Mouse (Mus musculus): ENCODE data around the gene Polrmt. TPM values are rescaled to one million over a fixed set of nuclear protein-coding genes. Genes with fewer than 3 reads are reported as not detected.

Polrmt gene
- total RNA-seq, 1 experiment, result 109 TPM

DNA sequence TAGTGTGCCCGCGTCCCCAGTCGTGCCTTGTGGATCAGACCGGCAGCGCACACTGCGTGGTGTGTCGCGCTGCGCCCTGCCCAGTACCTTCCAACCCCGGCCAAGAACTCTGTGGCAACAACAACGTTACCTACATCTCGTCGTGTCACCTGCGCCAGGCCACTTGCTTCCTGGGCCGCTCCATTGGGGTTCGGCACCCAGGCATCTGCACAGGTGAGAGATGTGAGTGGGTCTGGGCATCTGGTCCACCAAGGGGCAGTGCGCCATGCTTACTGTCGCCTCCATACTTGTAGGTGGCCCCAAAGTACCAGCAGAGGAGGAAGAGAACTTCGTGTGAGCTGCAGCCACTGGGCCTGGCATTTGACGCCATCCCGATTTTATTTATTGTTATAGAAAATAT, 34.8 kb upstream of the Polrmt start:
- H3K4me3 ChIP-seq (ENCODE audit: insufficient read depth in 1 of 2, low read depth in 1 of 2, low read length in 2 of 2, poor library complexity in 1 of 2, severe bottlenecking in 1 of 2), result peak overlapping the region; percentile 8 to 69; a peak in 3 of 4 replicates
- DNase-seq (ENCODE audit: low read depth, low spot score), result no peak
- H3K36me3 ChIP-seq (ENCODE audit: control insufficient read depth, insufficient read depth, low read length, poor library complexity, severe bottlenecking), result no peaks in the 10 kb centered on the region
- H3K27ac ChIP-seq (ENCODE audit: insufficient read depth, low read depth, low read length, poor library complexity, severe bottlenecking), result no peak overlapping the region
- TF ChIP-seq MAFK (IDR thresholded peaks at IDR 0.05; ENCODE audit: insufficient read depth, low read depth, low read length), result no peak
- TF ChIP-seq CHD2 (IDR thresholded peaks at IDR 0.05; ENCODE audit: low read depth, low read length), result no peak
- no peak for TF ChIP-seq ZC3H11A (IDR thresholded peaks at IDR 0.05; ENCODE audit: borderline replicate concordance, low read depth, low read length)
- no peak for TF ChIP-seq ZNF384 (IDR thresholded peaks at IDR 0.05; ENCODE audit: low read depth, low read length)
- TF ChIP-seq HCFC1 (IDR thresholded peaks at IDR 0.05; ENCODE audit: borderline replicate concordance, insufficient read depth, low read length), result no peak
- H3K9me3 ChIP-seq (ENCODE audit: control insufficient read depth, insufficient read depth, low read depth, low read length), result no peaks in the 10 kb centered on the region
- in situ Hi-C loops (cut with MboI; ENCODE audit: low sequenced_read_pairs in 2 of 2, unreplicated experiment in 2 of 2), result no loop called here
- no peak overlapping the region for H3K9ac ChIP-seq (ENCODE audit: insufficient read depth, low read depth, low read length, poor library complexity, severe bottlenecking)
- H3K4me1 ChIP-seq (ENCODE audit: control insufficient read depth in 2 of 2, insufficient read depth in 2 of 2, low read length in 2 of 2, poor library complexity in 1 of 2), result peaks cover 0 to 26% of the 10 kb centered on the region in 2 experiments; a peak in 2 of 4 replicates

DNA sequence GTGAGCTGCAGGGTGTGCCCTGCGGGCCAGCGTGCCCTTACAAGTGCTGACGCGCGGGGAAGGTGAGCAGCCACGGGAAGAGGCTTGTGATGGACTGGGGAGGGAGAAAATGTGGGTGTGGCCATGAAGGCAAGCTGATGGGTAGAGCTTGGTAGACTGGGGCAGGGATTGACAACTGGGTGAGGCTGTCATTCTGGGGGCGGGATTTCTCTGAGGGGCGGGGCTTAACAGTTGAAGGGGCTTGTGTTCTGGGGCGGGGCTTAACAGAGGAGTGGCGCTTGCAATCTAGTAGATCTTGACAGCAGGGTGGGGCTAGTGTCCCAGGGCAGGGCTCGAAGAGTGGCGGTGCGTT, 34.3 kb upstream of the Polrmt start:
- in situ Hi-C loops (cut with MboI; ENCODE audit: low sequenced_read_pairs in 2 of 2, unreplicated experiment in 2 of 2), result no loop called here
- no peaks in the 10 kb centered on the region for H3K36me3 ChIP-seq (ENCODE audit: control insufficient read depth, insufficient read depth, low read length, poor library complexity, severe bottlenecking)
- no peak overlapping the region for H3K27ac ChIP-seq (ENCODE audit: insufficient read depth, low read depth, low read length, poor library complexity, severe bottlenecking)
- H3K9ac ChIP-seq (ENCODE audit: insufficient read depth, low read depth, low read length, poor library complexity, severe bottlenecking), result no peak overlapping the region
- no peaks in the 10 kb centered on the region for H3K9me3 ChIP-seq (ENCODE audit: control insufficient read depth, insufficient read depth, low read depth, low read length)
- H3K4me1 ChIP-seq (ENCODE audit: control insufficient read depth in 2 of 2, insufficient read depth in 2 of 2, low read length in 2 of 2, poor library complexity in 1 of 2), result peaks cover 0 to 26% of the 10 kb centered on the region in 2 experiments; a peak in 2 of 4 replicates
- H3K4me3 ChIP-seq (ENCODE audit: insufficient read depth in 1 of 2, low read depth in 1 of 2, low read length in 2 of 2, poor library complexity in 1 of 2, severe bottlenecking in 1 of 2), result peak overlapping the region; percentile 65 to 69
- DNase-seq (ENCODE audit: low read depth, low spot score), result peak; percentile 93
- TF ChIP-seq ZC3H11A (IDR thresholded peaks at IDR 0.05; ENCODE audit: borderline replicate concordance, low read depth, low read length) (no peak), ZNF384 (IDR thresholded peaks at IDR 0.05; ENCODE audit: low read depth, low read length) (no peak), MAFK (IDR thresholded peaks at IDR 0.05; ENCODE audit: insufficient read depth, low read depth, low read length) (no peak), HCFC1 (IDR thresholded peaks at IDR 0.05; ENCODE audit: borderline replicate concordance, insufficient read depth, low read length) (no peak), CHD2 (IDR thresholded peaks at IDR 0.05; ENCODE audit: low read depth, low read length) (no peak)

DNA sequence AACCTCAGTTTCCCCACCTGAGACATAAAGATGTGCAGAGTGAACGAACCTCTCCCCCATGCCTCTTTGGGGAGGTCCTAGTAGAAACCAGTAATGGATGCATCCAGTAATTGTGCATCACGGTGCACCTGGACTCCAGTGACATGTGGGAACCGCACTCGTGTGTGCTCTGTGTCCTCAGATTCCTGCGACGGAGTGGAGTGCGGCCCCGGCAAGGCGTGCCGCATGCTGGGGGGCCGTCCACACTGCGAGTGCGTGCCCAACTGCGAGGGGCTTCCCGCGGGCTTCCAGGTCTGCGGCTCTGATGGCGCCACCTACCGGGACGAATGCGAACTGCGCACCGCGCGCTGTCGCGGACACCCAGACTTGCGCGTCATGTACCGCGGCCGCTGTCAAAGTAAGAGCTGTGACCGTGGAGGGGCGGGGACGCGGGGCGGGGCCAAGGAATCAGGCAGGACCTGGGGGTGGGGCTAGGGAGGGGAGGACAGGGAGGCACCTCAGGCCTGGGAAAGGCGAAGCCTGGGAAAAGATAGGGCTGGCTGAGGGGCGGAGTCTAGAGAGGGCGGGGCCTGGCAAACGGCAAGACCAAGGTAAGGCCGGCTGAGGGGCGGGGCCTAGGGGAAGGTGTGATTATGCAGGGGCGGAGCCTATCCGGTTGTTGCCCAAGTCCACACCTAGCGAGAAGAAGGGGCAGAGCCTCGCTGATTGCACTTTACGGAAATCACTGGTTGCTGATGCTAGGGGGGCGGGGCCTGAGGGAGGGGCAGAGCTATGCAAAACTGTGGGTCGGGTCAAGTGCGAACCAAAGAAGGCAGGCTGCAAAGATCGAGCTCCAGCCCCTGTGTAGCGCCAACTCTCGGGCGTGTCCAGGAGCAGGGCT, 33.6 kb upstream of the Polrmt start:
- Histone ChIP-seq H3K27ac (ENCODE audit: insufficient read depth, low read depth, low read length, poor library complexity, severe bottlenecking) (no peak overlapping the region), H3K4me1 (ENCODE audit: control insufficient read depth in 2 of 2, insufficient read depth in 2 of 2, low read length in 2 of 2, poor library complexity in 1 of 2) (peaks cover 0 to 26% of the 10 kb centered on the region in 2 experiments; a peak in 2 of 4 replicates), H3K4me3 (ENCODE audit: insufficient read depth in 1 of 2, low read depth in 1 of 2, low read length in 2 of 2, poor library complexity in 1 of 2, severe bottlenecking in 1 of 2) (peak overlapping the region; percentile 65 to 69), H3K9me3 (ENCODE audit: control insufficient read depth, insufficient read depth, low read depth, low read length) (no peaks in the 10 kb centered on the region), H3K36me3 (ENCODE audit: control insufficient read depth, insufficient read depth, low read length, poor library complexity, severe bottlenecking) (no peaks in the 10 kb centered on the region), H3K9ac (ENCODE audit: insufficient read depth, low read depth, low read length, poor library complexity, severe bottlenecking) (no peak overlapping the region)
- TF ChIP-seq CHD2 (IDR thresholded peaks at IDR 0.05; ENCODE audit: low read depth, low read length) (no peak), ZC3H11A (IDR thresholded peaks at IDR 0.05; ENCODE audit: borderline replicate concordance, low read depth, low read length) (no peak), MAFK (IDR thresholded peaks at IDR 0.05; ENCODE audit: insufficient read depth, low read depth, low read length) (no peak), HCFC1 (IDR thresholded peaks at IDR 0.05; ENCODE audit: borderline replicate concordance, insufficient read depth, low read length) (0 out of 2 replicates have a peak, but pooled peaks have one; percentile 8), ZNF384 (IDR thresholded peaks at IDR 0.05; ENCODE audit: low read depth, low read length) (no peak)
- peak; percentile 100 for DNase-seq (ENCODE audit: low read depth, low spot score)
- in situ Hi-C loops (cut with MboI; ENCODE audit: low sequenced_read_pairs in 2 of 2, unreplicated experiment in 2 of 2), result no loop called here

DNA sequence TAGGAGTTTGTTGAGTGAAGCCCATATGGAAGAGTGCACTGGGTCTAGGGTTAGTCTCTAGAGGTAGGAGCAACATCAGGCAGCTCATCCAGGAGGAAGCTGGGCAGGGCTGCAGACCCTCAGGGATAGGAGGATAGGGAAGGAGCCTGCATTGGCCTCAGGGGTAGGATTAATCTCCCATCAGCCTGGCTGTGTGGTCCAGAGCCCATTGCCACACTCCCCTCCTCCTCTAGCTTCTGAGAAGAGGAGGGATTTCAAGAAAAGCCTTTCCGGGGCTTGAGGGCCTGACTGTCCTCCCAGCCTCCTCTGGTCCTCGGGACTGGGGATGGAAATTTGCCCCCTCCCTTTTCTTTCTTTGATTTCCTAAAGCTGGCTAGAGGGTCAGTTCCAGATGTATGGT, 32.8 kb upstream of the Polrmt start:
- H3K36me3 ChIP-seq (ENCODE audit: control insufficient read depth, insufficient read depth, low read length, poor library complexity, severe bottlenecking), result no peaks in the 10 kb centered on the region
- no peak for DNase-seq (ENCODE audit: low read depth, low spot score)
- no peak overlapping the region for H3K27ac ChIP-seq (ENCODE audit: insufficient read depth, low read depth, low read length, poor library complexity, severe bottlenecking)
- H3K9me3 ChIP-seq (ENCODE audit: control insufficient read depth, insufficient read depth, low read depth, low read length), result no peaks in the 10 kb centered on the region
- H3K4me3 ChIP-seq (ENCODE audit: insufficient read depth in 1 of 2, low read depth in 1 of 2, low read length in 2 of 2, poor library complexity in 1 of 2, severe bottlenecking in 1 of 2), result no peak overlapping the region
- in situ Hi-C loops (cut with MboI; ENCODE audit: low sequenced_read_pairs in 2 of 2, unreplicated experiment in 2 of 2), result no loop called here
- peaks cover 0 to 21% of the 10 kb centered on the region in 2 experiments; a peak in 2 of 4 replicates for H3K4me1 ChIP-seq (ENCODE audit: control insufficient read depth in 2 of 2, insufficient read depth in 2 of 2, low read length in 2 of 2, poor library complexity in 1 of 2)
- TF ChIP-seq ZNF384 (IDR thresholded peaks at IDR 0.05; ENCODE audit: low read depth, low read length) (no peak), CHD2 (IDR thresholded peaks at IDR 0.05; ENCODE audit: low read depth, low read length) (no peak), ZC3H11A (IDR thresholded peaks at IDR 0.05; ENCODE audit: borderline replicate concordance, low read depth, low read length) (no peak), MAFK (IDR thresholded peaks at IDR 0.05; ENCODE audit: insufficient read depth, low read depth, low read length) (no peak), HCFC1 (IDR thresholded peaks at IDR 0.05; ENCODE audit: borderline replicate concordance, insufficient read depth, low read length) (no peak)
- no peak overlapping the region for H3K9ac ChIP-seq (ENCODE audit: insufficient read depth, low read depth, low read length, poor library complexity, severe bottlenecking)
